Mouse (Mus musculus) heart, adult 2 months (tissue): ENCODE data around the gene Fgr. TPM values are rescaled to one million over a fixed set of nuclear protein-coding genes. Genes with fewer than 3 reads are reported as not detected.
A peak's percentile ranks its signal among the peaks of the same experiment; 100 is the strongest.

Experiments used
- DNase-seq, 2 experiments: peaks; one replicate each; pipeline ENCODE4 v3.0.0; 2021
- H3K27ac ChIP-seq: fragments of 200-600 bp; 2 replicates; pipeline ENCODE4 v1.8.1; 2022
- H3K27me3 ChIP-seq: fragments of 200-500 bp; 2 replicates; pipeline ENCODE4 v1.6.1; 2012; ENCODE audit warnings: mild to moderate bottlenecking, low read length, inconsistent platforms, mixed read lengths; ENCODE audit not compliant: control insufficient read depth, insufficient read depth
- H3K36me3 ChIP-seq: fragments of 200-500 bp; 2 replicates; pipeline ENCODE4 v1.6.1; 2012; ENCODE audit warnings: low read length, inconsistent platforms; ENCODE audit not compliant: control insufficient read depth, insufficient read depth
- H3K4me1 ChIP-seq: fragments of 200-500 bp; 2 replicates; pipeline ENCODE4 v1.6.1; 2011; ENCODE audit warnings: low read length; ENCODE audit not compliant: control insufficient read depth, insufficient read depth
- H3K4me3 ChIP-seq: fragments of 200-600 bp; 2 replicates; pipeline ENCODE4 v1.8.1; 2022
- H3K79me2 ChIP-seq: fragments of 200-500 bp; replicated peaks from 2 replicates; pipeline ENCODE4 v1.6.1; 2012; ENCODE audit warnings: mild to moderate bottlenecking, inconsistent platforms, low read length, moderate library complexity, mixed read lengths; ENCODE audit not compliant: control insufficient read depth, insufficient read depth
- H3K9ac ChIP-seq: fragments of 200-500 bp; 2 replicates; pipeline ENCODE4 v1.6.1; 2012; ENCODE audit warnings: low read depth, mild to moderate bottlenecking, control low read depth, inconsistent platforms, low read length, mixed read lengths
- CTCF ChIP-seq: fragments of 200-600 bp; IDR thresholded peaks from 2 replicates; pipeline ENCODE4 v1.8.1; 2022; ENCODE audit warnings: antibody characterized with exemption, mild to moderate bottlenecking, moderate library complexity
- EP300 ChIP-seq: fragments of 200-500 bp; IDR thresholded peaks from 2 replicates; pipeline ENCODE4 v1.6.1; 2011; ENCODE audit warnings: low read depth, low read length, control low read depth; ENCODE audit not compliant: insufficient read depth
- POLR2A ChIP-seq: fragments of 200-500 bp; IDR thresholded peaks from 2 replicates; pipeline ENCODE4 v1.6.1; 2011; ENCODE audit warnings: mild to moderate bottlenecking, low read depth, low read length, control low read depth; ENCODE audit not compliant: insufficient read depth
- WGBS: fragments of 180-500 bp; shearing (Covaris S2); methylation state at CpG from one replicate; pipeline ENCODE4 v1.1.7; 2018; 5-methylcytosine and 5-hydroxymethylcytosine counted together
- intact Hi-C: fragments of 180-260 bp; cut with DNase I; formaldehyde crosslinking; loops from one replicate; pipeline ENCODE4 v1.15.1; 2025
- polyA plus RNA-seq: library from polyadenylated mRNA; depleted of rRNA; stranded (reverse); fragments of >200 nt; gene quantifications from 2 replicates; pipeline ENCODE4 v1.2.3, GENCODE M21; 2012
- total RNA-seq, 2 experiments: library from RNA; stranded (reverse); gene quantifications; 2 replicates each; pipeline ENCODE4 v1.2.3; 2021

The Fgr gene
- total and polyA plus RNA-seq, 3 experiments: 0.43 to 1.7 (median 0.47) TPM

- Histone ChIP-seq H3K4me1 (peaks cover 9% of the 10 kb centered on the region), H3K9ac (no peak overlapping the region), H3K79me2 (no peaks in the 10 kb centered on the region), H3K36me3 (no peaks in the 10 kb centered on the region), H3K27ac (no peak overlapping the region), H3K4me3 (no peak overlapping the region), H3K27me3 (no peaks in the 10 kb centered on the region)
- intact Hi-C loops: no loop called here
- TF ChIP-seq CTCF (no peak), POLR2A (no peak), EP300 (no peak)
- DNase-seq: no peak
- 38% methylated on average over 2 of the region's 2 CpGs for WGBS
Measured at GRCm38 (mm10) chr4:132972556-132972955, 1.3 kb upstream of the Fgr start.

- Histone ChIP-seq H3K27me3 (no peaks in the 10 kb centered on the region), H3K27ac (no peak overlapping the region), H3K36me3 (no peaks in the 10 kb centered on the region), H3K9ac (no peak overlapping the region), H3K79me2 (no peaks in the 10 kb centered on the region), H3K4me1 (peaks cover 9% of the 10 kb centered on the region), H3K4me3 (no peak overlapping the region)
- WGBS: 84% methylated on average over 8 of the region's 8 CpGs
- TF ChIP-seq CTCF (no peak), EP300 (no peak), POLR2A (no peak)
- intact Hi-C loops: no loop called here
- DNase-seq: no peak
Measured at GRCm38 (mm10) chr4:132973186-132973585, 709 bp upstream of the Fgr start.

GRCm38 (mm10) chr4:132974904-132975303 lies 1.0 kb downstream of the Fgr start:
- peak; percentile 69 to 78 for DNase-seq
- H3K4me1 ChIP-seq: peaks cover 9% of the 10 kb centered on the region
- no peaks in the 10 kb centered on the region for H3K27me3 ChIP-seq
- H3K36me3 ChIP-seq: no peaks in the 10 kb centered on the region
- WGBS: 3% methylated on average over 15 of the region's 15 CpGs
- H3K9ac ChIP-seq: no peak overlapping the region
- no peak for TF ChIP-seq CTCF
- TF ChIP-seq EP300: no peak
- no peak for TF ChIP-seq POLR2A
- intact Hi-C loops: no loop called here
- peak overlapping the region; percentile 24 for H3K27ac ChIP-seq
- H3K79me2 ChIP-seq: no peaks in the 10 kb centered on the region
- 0 out of 2 replicates have a peak overlapping the region, but pooled peaks have one; percentile 6 for H3K4me3 ChIP-seq

GRCm38 (mm10) chr4:132975791-132976190 lies 1.9 kb downstream of the Fgr start:
- H3K27ac ChIP-seq: no peak overlapping the region

GRCm38 (mm10) chr4:132976729-132977128 lies 2.8 kb downstream of the Fgr start:
- intact Hi-C loops: no loop called here
- Histone ChIP-seq H3K36me3 (no peaks in the 10 kb centered on the region), H3K27ac (no peak overlapping the region), H3K4me3 (no peak overlapping the region), H3K27me3 (no peaks in the 10 kb centered on the region), H3K4me1 (peaks cover 9% of the 10 kb centered on the region), H3K9ac (no peak overlapping the region), H3K79me2 (no peaks in the 10 kb centered on the region)
- DNase-seq: peak in 1 of 2 experiments; percentile 44
- TF ChIP-seq CTCF (no peak), EP300 (no peak), POLR2A (no peak)
- WGBS: 54% methylated on average over 6 of the region's 6 CpGs

More at GRCm38 (mm10) chr4:132975791-132976190, 1.9 kb downstream of the Fgr start:
- Histone ChIP-seq H3K79me2 (no peaks in the 10 kb centered on the region), H3K4me3 (no peak overlapping the region), H3K9ac (no peak overlapping the region), H3K4me1 (peaks cover 9% of the 10 kb centered on the region), H3K27me3 (no peaks in the 10 kb centered on the region), H3K36me3 (no peaks in the 10 kb centered on the region)
- 92% methylated on average over 3 of the region's 3 CpGs for WGBS
- intact Hi-C loops: no loop called here
- DNase-seq: no peak
- TF ChIP-seq POLR2A: no peak
- TF ChIP-seq EP300: no peak

- no peak overlapping the region for H3K9ac ChIP-seq
- no peak for DNase-seq
- no peaks in the 10 kb centered on the region for H3K36me3 ChIP-seq
- no peak overlapping the region for H3K27ac ChIP-seq
- no peaks in the 10 kb centered on the region for H3K79me2 ChIP-seq
- intact Hi-C loops: no loop called here
- H3K4me3 ChIP-seq: no peak overlapping the region
- H3K27me3 ChIP-seq: no peaks in the 10 kb centered on the region
- H3K4me1 ChIP-seq: peaks cover 9% of the 10 kb centered on the region
- 65% methylated on average over 5 of the region's 5 CpGs for WGBS
- TF ChIP-seq EP300 (no peak), POLR2A (no peak), CTCF (no peak)
Measured at GRCm38 (mm10) chr4:132977597-132977996, 3.7 kb downstream of the Fgr start.
